In genomic region chr7:81604991-81605390, GRCm38 (mm10) we compare ENCODE assay signal across 16 mouse cellular contexts. TPM values are rescaled to one million over a fixed set of nuclear protein-coding genes. Genes with fewer than 3 reads are reported as not detected.
"Had no signal": no experiment of that assay in that cellular context is flagged by ENCODE, and none has a peak within 500 bp of the region (broad histone marks: within the 10 kb centered on the region; RNA-seq: fewer than 3 reads in every experiment).

No protein-coding gene starts in this region.

- H3K9me3 ChIP-seq: intestine, embryonic 15.5 days; limb, embryonic 13.5 days; midbrain, embryonic 10.5 days; midbrain, embryonic 15.5 days; neural tube, embryonic 13.5 days had no signal

- H3K4me2 ChIP-seq: intestine, embryonic 15.5 days; limb, embryonic 13.5 days; lung, embryonic 14.5 days; midbrain, embryonic 15.5 days; neural tube, embryonic 13.5 days had no signal

- DNase-seq: kidney, adult 18-20 months; kidney, postnatal 10 days; kidney, postnatal 4 days; left cerebral cortex, postnatal 4 days; lung, embryonic 14.5 days; lung, postnatal 10 days; lung, postnatal 4 days; retina, postnatal 1 day; thymus, adult 18-20 months; thymus, postnatal 14 days had no signal

- H3K36me3 ChIP-seq: intestine, embryonic 15.5 days; midbrain, embryonic 10.5 days; midbrain, embryonic 15.5 days had no signal

- H3K27me3 ChIP-seq: intestine, embryonic 15.5 days; limb, embryonic 13.5 days; midbrain, embryonic 15.5 days; neural tube, embryonic 13.5 days had no signal

- ATAC-seq: intestine, embryonic 15.5 days; midbrain, embryonic 15.5 days had no signal

- H3K9ac ChIP-seq: intestine, embryonic 15.5 days; limb, embryonic 13.5 days; lung, embryonic 14.5 days; midbrain, embryonic 15.5 days; neural tube, embryonic 13.5 days had no signal

- H3K27ac ChIP-seq: intestine, embryonic 15.5 days; limb, embryonic 13.5 days; midbrain, embryonic 10.5 days; midbrain, embryonic 15.5 days; neural tube, embryonic 13.5 days had no signal

- H3K4me1 ChIP-seq: midbrain, embryonic 10.5 days; midbrain, embryonic 15.5 days; neural tube, embryonic 13.5 days had no signal

- H3K4me3 ChIP-seq: intestine, embryonic 15.5 days; limb, embryonic 13.5 days; midbrain, embryonic 10.5 days; midbrain, embryonic 15.5 days; neural tube, embryonic 13.5 days had no signal

RNA-seq across cellular contexts. Expression of gene Fsd2, which starts 38.2 kb away (rescaled TPM):
- polyA plus RNA-seq: kidney, embryonic 14.5 days; midbrain, embryonic 10.5 days had no signal
